ENCODE assay signal across 11 mouse cellular contexts in genomic region chr3:107103041-107103440, GRCm38 (mm10). TPM values are rescaled to one million over a fixed set of nuclear protein-coding genes. Genes with fewer than 3 reads are reported as not detected.
A peak's percentile ranks its signal among the peaks of the same experiment; 100 is the strongest.
DNase-seq lines count a peak whose midpoint lies in the region; ATAC-seq and TF ChIP-seq lines count a peak whose summit lies in the region.
"Had no signal": no experiment of that assay in that cellular context is flagged by ENCODE, and none has a peak within 500 bp of the region (broad histone marks: within the 10 kb centered on the region; RNA-seq: fewer than 3 reads in every experiment).

No protein-coding gene starts in this region.

- peak; percentile 29 to 38 for DNase-seq in left cerebral cortex, adult 18-20 months (ENCODE audit: low spot score in 2 of 2)
- no peak for DNase-seq in left cerebral cortex, postnatal 10 days (ENCODE audit: extremely low spot score in 1 of 2, low spot score in 2 of 2)
- DNase-seq in cerebellum, postnatal 14 days, result peak; percentile 33 to 43
- no peak for DNase-seq in forebrain, postnatal 0 days
- no peak for DNase-seq in midbrain, embryonic 14.5 days
- DNase-seq in natural killer cell, adult 2 months (ENCODE audit: low spot score in 2 of 2), result no peak
- DNase-seq in gastrocnemius, postnatal 36 days, result no peak
- no peak for DNase-seq in right cerebral cortex, postnatal 14 days
- DNase-seq: lung, adult 18-20 months had no signal

- peak overlapping the region; percentile 71; the same call in 1 of the 2 replicates for H3K27ac ChIP-seq in forebrain, postnatal 0 days (ENCODE audit: low read depth, low read length)
- H3K27ac ChIP-seq in midbrain, embryonic 14.5 days (replicated peaks; ENCODE audit: low read depth, low read length), result peak overlapping the region; percentile 87; the same call in 1 of the 2 replicates
- H3K27ac ChIP-seq: embryonic facial prominence, embryonic 12.5 days; heart, embryonic 15.5 days had no signal

- 0 out of 2 replicates have a peak, but pooled peaks cover 4% of the 10 kb centered on the region for H3K36me3 ChIP-seq in forebrain, postnatal 0 days (ENCODE audit: insufficient read depth)
- H3K36me3 ChIP-seq in midbrain, embryonic 14.5 days (ENCODE audit: control insufficient read depth, insufficient read depth, low read length), result no peaks in the 10 kb centered on the region
- H3K36me3 ChIP-seq: embryonic facial prominence, embryonic 12.5 days; heart, embryonic 15.5 days had no signal

- peak overlapping the region; percentile 97 for H3K4me2 ChIP-seq in forebrain, postnatal 0 days (ENCODE audit: low read depth)
- H3K4me2 ChIP-seq in midbrain, embryonic 14.5 days (ENCODE audit: low read length), result peak overlapping the region; percentile 91

- intact Hi-C loops in left cerebral cortex, postnatal 10 days (cut with DNase I), result loop anchor here (5.0 kb wide), 1 partner anchor 59 kb away; no protein-coding TSS in a partner anchor
- intact Hi-C loops in gastrocnemius, postnatal 36 days (cut with DNase I), result no loop called here

- no peaks in the 10 kb centered on the region for H3K27me3 ChIP-seq in forebrain, postnatal 0 days (ENCODE audit: insufficient read depth, low read length)
- peaks cover 6% of the 10 kb centered on the region; the same call in 1 of the 2 replicates for H3K27me3 ChIP-seq in midbrain, embryonic 14.5 days (ENCODE audit: control insufficient read depth, insufficient read depth, low read length)

- peaks cover 10% of the 10 kb centered on the region for H3K4me1 ChIP-seq in forebrain, postnatal 0 days (ENCODE audit: insufficient read depth)
- H3K4me1 ChIP-seq in midbrain, embryonic 14.5 days (ENCODE audit: control insufficient read depth, insufficient read depth, low read length), result peaks cover 24% of the 10 kb centered on the region

- no peak for TF ChIP-seq CTCF in forebrain, postnatal 0 days (IDR thresholded peaks at IDR 0.05; ENCODE audit: low read depth)

- peak overlapping the region; percentile 64; the same call in 1 of the 2 replicates for H3K9ac ChIP-seq in forebrain, postnatal 0 days
- peak overlapping the region; percentile 85 for H3K9ac ChIP-seq in midbrain, embryonic 14.5 days (replicated peaks; ENCODE audit: low read length)

- peak overlapping the region; percentile 77 for H3K4me3 ChIP-seq in forebrain, postnatal 0 days (ENCODE audit: low read depth, low read length)
- H3K4me3 ChIP-seq in midbrain, embryonic 14.5 days (replicated peaks; ENCODE audit: low read depth, low read length), result peak overlapping the region; percentile 76

- H3K9me3 ChIP-seq in forebrain, postnatal 0 days (ENCODE audit: low read length), result no peaks in the 10 kb centered on the region
- no peaks in the 10 kb centered on the region for H3K9me3 ChIP-seq in midbrain, embryonic 14.5 days (ENCODE audit: control insufficient read depth, low read length)
- H3K9me3 ChIP-seq: embryonic facial prominence, embryonic 12.5 days; heart, embryonic 15.5 days had no signal

- WGBS in forebrain, postnatal 0 days, result 76% methylated on average over 7 of the region's 7 CpGs
- 68% methylated on average over 7 of the region's 7 CpGs for WGBS in midbrain, embryonic 14.5 days

- ATAC-seq in forebrain, postnatal 0 days, result no peak
- ATAC-seq in midbrain, embryonic 14.5 days (ENCODE audit: low FRiP score, low TSS enrichment), result no peak

RNA-seq across cellular contexts. Expression of gene Kcna2, which starts 2.1 kb away (rescaled TPM):
- 100 to 1,000 TPM; 133 to 160 TPM for total RNA-seq in left cerebral cortex, adult 18-20 months (2021)
- 10 to 100 TPM; 54.9 to 58.4 TPM for total RNA-seq in left cerebral cortex, postnatal 10 days (2021)
- total RNA-seq in forebrain, postnatal 0 days (2014; rRNA removed), result 9.6 and 11.3 TPM in 2 replicates
- 0.42 and 1.0 TPM in 2 replicates for polyA plus RNA-seq in forebrain, postnatal 0 days (2015; fragmentation: Nextera tagmentation; extraction: Ambion mirVana)
- polyA plus RNA-seq in midbrain, embryonic 14.5 days (2014; fragmentation: Nextera tagmentation; extraction: Ambion mirVana), result 1.5 and 2.0 TPM in 2 replicates
- total RNA-seq in gastrocnemius, postnatal 36 days (2021), result 1 to 10 TPM; 1.1 to 1.5 TPM

Comparison
In these comparisons a context has a peak if more than half of its experiments do, and no peak if none do; other contexts are left out.
1. DNase-seq: peak in left cerebral cortex, adult 18-20 months (2 of 2) and cerebellum, postnatal 14 days (2 of 2); none in left cerebral cortex, postnatal 10 days (0 of 2), forebrain, postnatal 0 days (single experiment), midbrain, embryonic 14.5 days (single experiment), natural killer cell, adult 2 months (0 of 2), gastrocnemius, postnatal 36 days (0 of 2) and right cerebral cortex, postnatal 14 days (single experiment).